Mouse (Mus musculus): ENCODE data around the gene Yrdc.

- TF ChIP-seq CTCF (IDR thresholded peaks at IDR 0.05; ENCODE audit: control insufficient read depth, insufficient read depth, low read length), result no peak
- TF ChIP-seq POLR2A (IDR thresholded peaks at IDR 0.05; ENCODE audit: borderline replicate concordance, control insufficient read depth, low read depth, low read length), result no peak
Measured at GRCm38 (mm10) chr4:124832796-124833195, 17.7 kb upstream of the Yrdc start.
